Comparison of ENCODE assay signal across 8 mouse cellular contexts in the genomic region with DNA sequence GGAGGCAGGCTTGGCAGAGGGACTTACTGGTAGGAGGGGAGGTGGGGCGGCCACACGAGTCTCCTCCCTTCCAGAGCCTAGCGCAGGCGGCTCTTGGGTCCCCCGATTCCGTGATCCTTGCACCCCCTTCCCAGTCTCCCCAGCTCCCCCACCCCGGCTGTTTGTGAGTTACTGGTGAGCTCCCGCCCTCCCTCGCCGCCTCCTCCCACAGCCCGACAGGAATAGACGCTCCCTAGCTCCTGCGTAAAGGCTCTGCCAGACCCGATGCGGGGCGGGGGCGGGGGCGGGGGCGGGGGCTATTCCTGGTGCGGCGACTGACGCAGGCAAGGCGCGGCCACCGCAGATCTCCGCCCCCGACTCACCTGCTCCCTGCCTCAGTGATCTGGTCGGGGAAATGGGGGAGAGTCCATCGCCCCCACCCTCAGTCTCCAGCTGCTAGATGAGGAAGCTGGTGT.
DNase-seq lines count a peak whose midpoint lies in the region; ATAC-seq and TF ChIP-seq lines count a peak whose summit lies in the region.

No protein-coding gene starts in this region.

- peaks cover 81% of the 10 kb centered on the region for H3K27me3 ChIP-seq in heart, embryonic 12.5 days (replicated peaks)
- H3K27me3 ChIP-seq in embryonic facial prominence, embryonic 13.5 days = peaks cover 64% of the 10 kb centered on the region
- 0 out of 2 replicates have a peak, but pooled peaks cover 4% of the 10 kb centered on the region for H3K27me3 ChIP-seq in hindbrain, postnatal 0 days (ENCODE audit: insufficient read depth, low read length)
- H3K27me3 ChIP-seq in liver, embryonic 13.5 days = peaks cover 76% of the 10 kb centered on the region

- peak overlapping the region; percentile 60 for H3K4me2 ChIP-seq in heart, embryonic 12.5 days
- peak overlapping the region; percentile 52 for H3K4me2 ChIP-seq in embryonic facial prominence, embryonic 13.5 days
- peak overlapping the region; percentile 48 for H3K4me2 ChIP-seq in hindbrain, postnatal 0 days (ENCODE audit: low read depth, low read length)
- H3K4me2 ChIP-seq in liver, embryonic 13.5 days = 0 out of 2 replicates have a peak overlapping the region, but pooled peaks have one; percentile 14

- H3K9me3 ChIP-seq in heart, embryonic 12.5 days (replicated peaks) = no peaks in the 10 kb centered on the region
- no peaks in the 10 kb centered on the region for H3K9me3 ChIP-seq in embryonic facial prominence, embryonic 13.5 days
- H3K9me3 ChIP-seq in hindbrain, postnatal 0 days (ENCODE audit: low read length) = no peaks in the 10 kb centered on the region
- no peaks in the 10 kb centered on the region for H3K9me3 ChIP-seq in liver, embryonic 13.5 days (replicated peaks)

- H3K4me1 ChIP-seq in heart, embryonic 12.5 days (replicated peaks) = peaks cover 16% of the 10 kb centered on the region
- H3K4me1 ChIP-seq in embryonic facial prominence, embryonic 13.5 days = peaks cover 45% of the 10 kb centered on the region
- H3K4me1 ChIP-seq in hindbrain, postnatal 0 days (ENCODE audit: insufficient read depth, low read length) = peaks cover 15% of the 10 kb centered on the region
- H3K4me1 ChIP-seq in liver, embryonic 13.5 days (replicated peaks) = peaks cover 5% of the 10 kb centered on the region; the same call in 1 of the 2 replicates

- no peak overlapping the region for H3K27ac ChIP-seq in heart, embryonic 12.5 days (ENCODE audit: poor library complexity, severe bottlenecking)
- no peak overlapping the region for H3K27ac ChIP-seq in embryonic facial prominence, embryonic 13.5 days
- H3K27ac ChIP-seq in hindbrain, postnatal 0 days = no peak overlapping the region
- H3K27ac ChIP-seq in liver, embryonic 13.5 days = no peak overlapping the region

- no peak for DNase-seq in heart, postnatal 14 days
- no peak for DNase-seq in hindbrain, postnatal 0 days (ENCODE audit: low spot score)
- DNase-seq in liver, embryonic 13.5 days = no peak
- DNase-seq in yolk sac, embryonic 10.5 days (ENCODE audit: low spot score) = no peak
- DNase-seq in spleen, postnatal 10 days (ENCODE audit: low spot score in 2 of 2) = no peak
- DNase-seq in MN1 (ENCODE audit: low spot score) = no peak

- no peaks in the 10 kb centered on the region for H3K36me3 ChIP-seq in heart, embryonic 12.5 days
- H3K36me3 ChIP-seq in embryonic facial prominence, embryonic 13.5 days = no peaks in the 10 kb centered on the region
- no peaks in the 10 kb centered on the region for H3K36me3 ChIP-seq in hindbrain, postnatal 0 days (ENCODE audit: insufficient read depth, low read length)
- H3K36me3 ChIP-seq in liver, embryonic 13.5 days = no peaks in the 10 kb centered on the region

- H3K4me3 ChIP-seq in heart, embryonic 12.5 days = peak overlapping the region; percentile 30
- H3K4me3 ChIP-seq in embryonic facial prominence, embryonic 13.5 days = peak overlapping the region; percentile 27
- no peak overlapping the region for H3K4me3 ChIP-seq in hindbrain, postnatal 0 days (ENCODE audit: low read length)
- H3K4me3 ChIP-seq in liver, embryonic 13.5 days (replicated peaks) = no peak overlapping the region

- no peak; the same call in 1 of the 2 replicates for TF ChIP-seq CTCF in hindbrain, postnatal 0 days (IDR thresholded peaks at IDR 0.05; ENCODE audit: low read depth)

- WGBS in heart, embryonic 12.5 days = 3% methylated on average over 29 of the region's 29 CpGs
- 3% methylated on average over 29 of the region's 29 CpGs for WGBS in embryonic facial prominence, embryonic 13.5 days
- WGBS in hindbrain, postnatal 0 days = 5% methylated on average over 21 of the region's 29 CpGs
- WGBS in liver, embryonic 13.5 days (ENCODE audit: insufficient replicate concordance) = 2% methylated on average over 19 of the region's 29 CpGs

- no peak overlapping the region for H3K9ac ChIP-seq in heart, embryonic 12.5 days
- H3K9ac ChIP-seq in embryonic facial prominence, embryonic 13.5 days = 0 out of 2 replicates have a peak overlapping the region, but pooled peaks have one; percentile 16
- H3K9ac ChIP-seq in hindbrain, postnatal 0 days (replicated peaks; ENCODE audit: low read length) = no peak overlapping the region
- no peak overlapping the region for H3K9ac ChIP-seq in liver, embryonic 13.5 days

- ATAC-seq in heart, embryonic 12.5 days (ENCODE audit: insufficient number of reproducible peaks, low FRiP score) = no peak
- no peak for ATAC-seq in embryonic facial prominence, embryonic 13.5 days (ENCODE audit: insufficient number of reproducible peaks, insufficient read depth, low FRiP score, low TSS enrichment, low read depth)
- ATAC-seq in hindbrain, postnatal 0 days = no peak
- ATAC-seq in liver, embryonic 13.5 days (ENCODE audit: low read depth) = no peak

- intact Hi-C loops in heart, postnatal 14 days (cut with DNase I) = loop anchor here (5.0 kb wide), 2 partner anchors 90 to 435 kb away; no protein-coding TSS in a partner anchor

Comparison
In these comparisons a context has a peak if more than half of its experiments do, and no peak if none do; other contexts are left out.
1. H3K4me3 ChIP-seq: peak in heart, embryonic 12.5 days (single experiment) and embryonic facial prominence, embryonic 13.5 days (single experiment); none in hindbrain, postnatal 0 days (single experiment) and liver, embryonic 13.5 days (single experiment).
2. Peak in every context shown above with its lines, with median percentiles within 50 percentile points of each other: H3K4me2 ChIP-seq.